Mouse (Mus musculus) thymus, adult 2 months (tissue): Measurements from ENCODE around the gene Cdh13. TPM values are rescaled to one million over a fixed set of nuclear protein-coding genes. Genes with fewer than 3 reads are reported as not detected.
"Not testable (repeated sequence)": the region's sequence is repeated elsewhere in the genome, so short reads cannot be mapped to it uniquely, and the experiment has no call there.

Experiments
- DNase-seq: peaks from one replicate; pipeline ENCODE4 v3.0.0; 2021
- H3K27ac ChIP-seq: fragments of 200-500 bp; 2 replicates; pipeline ENCODE4 v1.5.1; 2012; ENCODE audit warnings: low read length, control low read depth; ENCODE audit not compliant: control insufficient read depth, insufficient read depth
- H3K27me3 ChIP-seq: fragments of 200-500 bp; 2 replicates; pipeline ENCODE4 v1.6.1; 2012; ENCODE audit warnings: mild to moderate bottlenecking, low read length, moderate library complexity, mixed read lengths; ENCODE audit not compliant: control insufficient read depth, insufficient read depth
- H3K36me3 ChIP-seq: fragments of 200-500 bp; 2 replicates; pipeline ENCODE4 v1.6.1; 2012; ENCODE audit warnings: mild to moderate bottlenecking, low read length, moderate library complexity; ENCODE audit not compliant: control insufficient read depth, insufficient read depth
- H3K4me1 ChIP-seq: fragments of 200-500 bp; replicated peaks from 2 replicates; pipeline ENCODE4 v1.6.1; 2012; ENCODE audit warnings: low read length; ENCODE audit not compliant: control insufficient read depth, insufficient read depth
- H3K4me3 ChIP-seq: fragments of 200-500 bp; 2 replicates; pipeline ENCODE4 v1.5.1; 2012; ENCODE audit warnings: mild to moderate bottlenecking, low read length, control low read depth, moderate library complexity; ENCODE audit not compliant: control insufficient read depth, insufficient read depth
- CTCF ChIP-seq: fragments of 200-500 bp; IDR thresholded peaks from 2 replicates; pipeline ENCODE4 v1.5.1; 2012; ENCODE audit warnings: mild to moderate bottlenecking, control low read depth, low read length, moderate library complexity, borderline replicate concordance; ENCODE audit not compliant: control insufficient read depth, poor library complexity, insufficient read depth; ENCODE audit errors: extremely low read depth
- POLR2A ChIP-seq: fragments of 200-500 bp; IDR thresholded peaks from 2 replicates; pipeline ENCODE4 v1.6.1; 2012; ENCODE audit warnings: mild to moderate bottlenecking, low read length, control low read depth, moderate library complexity; ENCODE audit not compliant: control insufficient read depth, poor library complexity, insufficient read depth; ENCODE audit errors: extremely low read depth
- WGBS: fragments of 180-500 bp; shearing (Covaris S2); methylation state at CpG from one replicate; pipeline ENCODE4 v1.1.7; 2018; 5-methylcytosine and 5-hydroxymethylcytosine counted together
- polyA plus RNA-seq: library from polyadenylated mRNA; depleted of rRNA; stranded (reverse); fragments of >200 nt; gene quantifications from 2 replicates; pipeline ENCODE4 v1.2.3, GENCODE M21; 2012

Cdh13 gene
- polyA plus RNA-seq, 1 experiment, result 12.5 TPM

DNA sequence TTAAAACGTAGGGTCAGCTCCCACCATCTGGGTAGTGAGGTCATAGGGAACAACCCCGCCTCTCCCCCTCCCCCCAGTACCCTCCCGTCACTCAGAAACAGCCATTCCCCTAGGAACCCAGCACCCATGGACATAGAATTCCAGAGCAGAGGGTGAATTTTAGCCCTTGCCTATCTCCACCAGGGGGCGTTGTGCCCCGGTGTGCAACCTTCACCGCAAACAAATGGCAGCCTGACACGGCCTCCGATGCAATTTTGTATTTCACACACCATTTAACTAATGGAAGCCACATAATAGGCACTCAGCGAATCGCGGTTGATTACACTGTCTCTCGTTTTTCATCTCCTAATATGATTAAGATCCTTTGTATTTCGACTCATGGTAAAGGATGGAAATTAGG is 461.5 kb downstream of the Cdh13 start:
- no peak for TF ChIP-seq CTCF
- TF ChIP-seq POLR2A, result no peak
- DNase-seq, result no peak
- Histone ChIP-seq H3K4me1 (no peaks in the 10 kb centered on the region), H3K36me3 (no peaks in the 10 kb centered on the region), H3K27me3 (no peaks in the 10 kb centered on the region), H3K4me3 (no peak overlapping the region), H3K27ac (no peak overlapping the region)
- 90% methylated on average over 13 of the region's 13 CpGs for WGBS

- WGBS, result 95% methylated on average over 21 of the region's 21 CpGs
- TF ChIP-seq CTCF (no peak), POLR2A (no peak)
- no peaks in the 10 kb centered on the region for H3K4me1 ChIP-seq
- H3K36me3 ChIP-seq, result no peaks in the 10 kb centered on the region
- no peak overlapping the region for H3K27ac ChIP-seq
- H3K4me3 ChIP-seq, result no peak overlapping the region
- no peak for DNase-seq
- H3K27me3 ChIP-seq, result no peaks in the 10 kb centered on the region
Measured at GRCm38 (mm10) chr8:118748041-118748604, 464.6 kb downstream of the Cdh13 start.

DNA sequence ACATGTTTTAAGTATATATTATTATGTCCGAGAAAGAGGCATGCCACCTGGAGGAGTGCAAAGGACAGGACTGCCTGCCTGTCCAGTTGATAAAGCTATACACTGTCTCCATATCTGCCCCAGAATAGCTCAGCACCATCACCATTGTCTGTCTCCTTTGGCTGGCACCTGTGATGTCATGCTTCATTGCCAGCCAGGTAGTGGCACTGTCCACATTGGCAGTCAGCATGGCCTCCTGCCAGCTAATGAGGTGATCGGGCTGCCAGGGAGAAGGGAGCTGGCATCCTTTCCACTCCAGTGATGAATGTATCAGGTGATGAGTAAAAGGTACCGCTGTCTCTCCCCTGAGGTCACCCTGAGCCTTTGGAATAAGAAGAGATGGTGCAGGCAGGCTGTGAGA is 465.7 kb downstream of the Cdh13 start:
- TF ChIP-seq POLR2A, result no peak
- no peak for TF ChIP-seq CTCF
- no peaks in the 10 kb centered on the region for H3K4me1 ChIP-seq
- DNase-seq, result no peak
- no peaks in the 10 kb centered on the region for H3K27me3 ChIP-seq
- no peak overlapping the region for H3K4me3 ChIP-seq
- 96% methylated on average over 3 of the region's 3 CpGs for WGBS
- H3K36me3 ChIP-seq, result no peaks in the 10 kb centered on the region
- no peak overlapping the region for H3K27ac ChIP-seq

DNA sequence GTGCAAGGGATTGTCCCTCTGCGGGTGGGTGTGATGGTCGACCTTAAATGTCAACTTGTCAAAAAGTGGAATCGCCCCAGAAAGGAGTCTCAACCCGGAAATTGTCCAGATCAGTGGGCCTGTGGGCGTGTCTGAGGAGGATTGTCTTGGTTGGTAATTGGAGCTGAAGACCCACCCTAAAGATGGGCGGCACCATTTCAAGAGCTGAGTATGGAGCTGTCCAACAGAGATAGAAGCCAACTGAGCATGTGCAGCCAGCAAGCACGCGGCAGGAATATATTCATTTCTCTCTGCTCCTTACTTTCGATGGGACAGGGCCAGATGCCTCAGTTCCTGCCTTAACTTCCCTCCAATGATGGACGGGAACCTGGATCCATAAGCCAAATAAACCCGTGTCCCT is 466.3 kb downstream of the Cdh13 start:
- Histone ChIP-seq H3K27ac (no peak overlapping the region), H3K27me3 (no peaks in the 10 kb centered on the region), H3K4me1 (no peaks in the 10 kb centered on the region), H3K36me3 (no peaks in the 10 kb centered on the region), H3K4me3 (no peak overlapping the region)
- no peak for DNase-seq
- TF ChIP-seq CTCF, result no peak
- TF ChIP-seq POLR2A, result no peak
- WGBS, result 93% methylated on average over 11 of the region's 11 CpGs

- DNase-seq, result no peak
- WGBS, result 91% methylated on average over 12 of the region's 12 CpGs
- Histone ChIP-seq H3K27ac (no peak overlapping the region), H3K27me3 (no peaks in the 10 kb centered on the region), H3K4me1 (no peaks in the 10 kb centered on the region), H3K36me3 (no peaks in the 10 kb centered on the region), H3K4me3 (no peak overlapping the region)
- TF ChIP-seq POLR2A (no peak), CTCF (no peak)
Measured at GRCm38 (mm10) chr8:118753710-118754109, 470.2 kb downstream of the Cdh13 start.

GRCm38 (mm10) chr8:118754119-118754518 is 470.6 kb downstream of the Cdh13 start:
- DNase-seq, result no peak
- Histone ChIP-seq H3K4me3 (no peak overlapping the region), H3K36me3 (no peaks in the 10 kb centered on the region), H3K27me3 (no peaks in the 10 kb centered on the region), H3K27ac (no peak overlapping the region), H3K4me1 (no peaks in the 10 kb centered on the region)
- 87% methylated on average over 7 of the region's 7 CpGs for WGBS
- TF ChIP-seq POLR2A, result no peak

DNA sequence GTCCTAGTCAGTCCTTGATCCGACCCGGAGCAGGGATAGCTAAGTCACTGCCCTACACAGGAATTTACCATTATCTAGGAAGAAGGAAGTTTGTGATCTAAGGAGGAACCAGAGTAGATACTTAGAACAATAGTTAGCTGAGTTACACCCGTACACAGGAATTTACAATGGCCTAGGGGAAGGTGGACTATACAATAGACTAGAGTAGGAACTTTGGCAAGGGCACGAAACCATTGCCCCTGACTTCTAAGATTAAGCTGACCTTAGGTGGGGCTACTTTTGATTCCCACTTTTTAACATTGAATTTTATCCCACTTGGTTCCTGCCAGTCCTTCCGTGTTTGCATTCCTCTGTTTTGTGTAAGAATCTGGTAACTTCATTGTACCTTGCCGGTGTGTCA is 494.0 kb downstream of the Cdh13 start:
- H3K36me3 ChIP-seq, H3K4me1 ChIP-seq, DNase-seq, H3K27ac ChIP-seq, H3K4me3 ChIP-seq, H3K27me3 ChIP-seq: not testable (repeated sequence)
- 86% methylated on average over 6 of the region's 6 CpGs for WGBS
